Mouse (Mus musculus) adrenal gland, adult 18-20 months (tissue): ENCODE measurements around the gene Chd6. TPM values are rescaled to one million over a fixed set of nuclear protein-coding genes. Genes with fewer than 3 reads are reported as not detected.

Source experiments
- DNase-seq, 2 experiments: peaks; one replicate each; pipeline ENCODE4 v3.0.0; 2021 to 2022; ENCODE audit warnings: low spot score in 2 of 2
- total RNA-seq, 2 experiments: library from RNA; stranded (reverse); gene quantifications; 1 replicate in 1 of 2; 2 replicates in 1 of 2; pipeline ENCODE4 v1.2.3; 2021

Chd6 gene
- total RNA-seq, 2 experiments from 2014 or later = 20.9 to 26.9 TPM

DNA sequence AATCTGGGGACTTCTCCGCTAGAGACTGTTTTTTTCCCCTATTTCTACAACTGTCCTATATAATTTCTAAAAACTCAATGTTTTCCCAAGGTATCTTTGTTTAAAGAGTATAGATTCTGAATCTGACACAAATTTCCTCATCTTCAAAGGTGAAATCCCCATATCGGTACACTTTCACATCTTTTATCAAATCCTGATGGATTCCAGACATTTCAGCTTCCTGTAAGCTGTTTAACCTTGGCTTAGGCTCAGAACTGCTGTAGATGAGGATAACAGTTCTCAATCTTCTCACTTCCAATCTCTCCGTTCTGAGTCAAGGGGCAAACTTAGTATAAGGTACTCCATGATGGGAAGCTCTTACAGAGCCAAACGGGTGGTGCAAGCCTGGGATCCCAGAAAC lies 32.6 kb downstream of the Chd6 start:
- DNase-seq = no peak

DNA sequence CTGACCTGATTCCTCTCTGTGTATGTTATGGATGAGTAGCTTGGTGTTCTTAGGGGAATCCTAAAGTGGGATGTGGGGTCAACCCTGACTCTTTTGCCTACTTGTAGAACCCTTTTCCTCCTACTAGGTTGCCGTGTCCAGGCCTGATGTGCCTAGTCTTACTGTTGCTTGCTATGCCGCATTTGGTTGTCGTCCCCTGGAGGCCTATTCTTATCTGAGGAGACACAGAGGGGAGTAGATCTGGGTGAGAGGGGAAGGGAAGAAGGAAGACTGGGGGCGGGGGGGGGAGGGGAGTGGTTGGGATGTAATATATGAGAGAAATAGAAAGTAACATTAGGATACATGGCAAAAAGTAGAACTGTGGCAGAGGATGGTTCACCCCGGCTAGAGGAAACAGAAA lies 33.3 kb downstream of the Chd6 start:
- no peak for DNase-seq

DNA sequence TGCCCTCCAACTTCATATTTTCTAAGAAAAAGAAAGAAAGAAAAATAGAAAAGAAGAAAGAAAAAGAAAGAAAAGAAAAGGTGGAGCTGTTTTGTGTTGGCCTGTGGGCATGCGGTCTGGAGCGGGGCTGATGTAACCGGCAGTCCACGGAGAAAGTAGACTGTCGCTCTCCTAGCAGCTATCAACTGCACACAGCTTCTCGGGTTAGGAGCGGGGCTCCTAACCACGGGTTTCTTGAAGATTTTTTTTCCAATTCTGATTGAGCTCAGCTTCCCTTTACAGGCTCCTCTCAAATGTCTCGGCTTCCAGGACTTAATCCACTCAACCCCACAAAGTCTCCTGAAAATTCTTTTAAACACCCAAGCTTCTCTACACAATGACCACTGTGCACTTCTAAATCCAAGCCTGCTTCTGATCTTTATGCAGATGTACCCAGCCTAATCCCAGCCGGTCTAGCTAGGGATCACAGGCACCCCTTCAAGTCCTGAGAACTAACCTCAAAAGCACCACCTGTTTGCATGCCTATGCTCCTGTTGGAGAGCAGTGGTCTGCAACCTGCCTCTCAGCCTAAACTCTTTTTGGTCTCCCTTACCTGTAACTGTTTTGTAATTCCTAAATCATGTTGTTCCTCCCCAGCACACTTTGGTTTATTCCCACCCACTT lies 42.6 kb downstream of the Chd6 start:
- DNase-seq = no peak

DNA sequence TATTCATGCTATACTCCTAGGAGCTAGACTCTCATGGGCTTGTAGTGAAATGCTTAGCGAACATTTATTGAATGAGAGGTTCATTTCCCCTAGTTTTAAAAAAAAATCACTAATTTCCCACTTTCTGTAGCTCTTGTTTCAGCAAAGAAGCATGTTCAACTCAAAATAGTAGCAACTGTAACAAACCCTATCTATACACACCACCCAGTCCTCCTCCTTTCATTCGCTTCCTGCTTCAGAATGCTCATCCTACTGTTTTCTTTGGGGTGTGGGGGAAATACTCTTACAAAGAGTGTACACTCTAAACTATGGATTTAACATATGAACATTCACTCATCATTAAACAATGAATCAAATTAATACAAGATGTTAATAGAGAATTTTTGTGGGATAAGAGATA lies 43.3 kb downstream of the Chd6 start:
- no peak for DNase-seq

DNA sequence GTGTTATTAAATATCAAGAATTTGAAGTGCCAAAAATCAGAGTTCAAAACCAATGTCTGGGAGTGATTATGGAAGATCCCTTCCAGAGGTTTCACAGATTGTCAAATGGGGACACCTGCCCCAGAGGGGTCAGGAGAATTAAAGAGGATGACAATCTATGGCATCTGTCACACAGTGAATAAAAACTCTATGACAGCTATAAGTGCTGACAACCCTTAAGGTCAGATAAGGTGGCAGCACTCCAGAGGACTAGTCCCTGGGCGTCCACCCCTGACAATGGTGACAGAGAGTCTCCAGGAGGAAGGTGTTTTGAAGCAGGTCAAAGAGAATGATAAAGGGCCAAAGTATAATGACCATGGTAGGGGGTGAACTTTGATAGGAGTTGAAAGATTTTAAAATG lies 44.0 kb downstream of the Chd6 start:
- no peak for DNase-seq

DNA sequence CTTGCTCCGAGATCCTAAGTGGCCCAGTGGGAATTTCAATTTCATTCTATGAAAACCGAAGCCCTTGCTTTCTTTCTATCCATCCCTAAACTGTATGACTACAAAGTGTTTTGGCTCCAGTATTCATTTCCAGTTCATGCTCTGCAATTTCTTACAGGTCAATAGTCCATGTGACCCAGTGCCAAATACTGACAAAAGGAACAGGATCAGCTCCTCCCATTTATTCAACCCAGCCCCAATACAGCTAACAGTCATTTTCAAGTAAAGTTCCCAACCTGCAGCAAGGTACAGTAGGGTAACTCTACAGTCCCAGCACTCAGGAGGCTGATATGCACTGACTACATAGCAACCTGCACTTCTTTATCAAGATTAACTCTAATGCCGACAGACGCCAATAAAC lies 50.0 kb downstream of the Chd6 start:
- no peak for DNase-seq

DNA sequence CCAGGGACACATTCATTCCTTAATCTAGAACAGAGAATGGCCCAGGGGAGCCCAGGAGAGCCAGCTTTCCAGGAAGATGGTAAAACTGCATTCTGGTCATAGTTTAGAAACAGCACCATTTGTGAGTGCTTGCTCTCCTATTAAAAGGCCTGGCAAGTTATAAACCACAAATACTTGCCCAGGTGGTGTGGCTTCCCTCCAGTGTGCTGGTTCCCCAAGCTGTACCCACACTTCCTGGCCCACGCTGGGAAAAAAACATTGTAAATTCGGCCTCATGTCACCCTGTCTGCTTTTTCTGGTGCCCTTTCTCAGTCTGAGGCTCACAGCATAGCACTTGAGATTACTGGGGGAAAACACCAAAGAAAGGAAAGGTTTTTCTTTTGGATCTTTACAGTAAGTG lies 55.1 kb downstream of the Chd6 start:
- DNase-seq = no peak

DNA sequence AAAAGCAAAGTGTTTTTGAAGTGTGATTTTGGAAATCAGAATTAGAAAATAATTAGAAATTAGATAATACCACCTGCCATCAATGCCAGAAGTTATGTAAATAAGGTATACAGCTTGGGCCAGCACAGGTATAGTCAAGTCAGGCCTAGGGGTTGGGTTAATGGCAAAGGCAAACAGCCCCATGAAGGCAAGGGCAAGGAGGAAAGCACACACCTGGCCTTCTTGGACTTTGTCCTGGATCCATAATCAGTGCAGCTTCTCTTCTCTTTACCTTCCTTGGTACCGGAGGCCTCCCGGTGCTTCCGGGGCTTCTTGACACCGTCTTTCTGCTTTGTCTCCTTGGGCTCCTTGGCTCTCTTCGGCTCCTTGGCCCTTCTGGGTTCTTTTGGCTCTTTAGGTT lies 56.7 kb downstream of the Chd6 start:
- DNase-seq = no peak

DNA sequence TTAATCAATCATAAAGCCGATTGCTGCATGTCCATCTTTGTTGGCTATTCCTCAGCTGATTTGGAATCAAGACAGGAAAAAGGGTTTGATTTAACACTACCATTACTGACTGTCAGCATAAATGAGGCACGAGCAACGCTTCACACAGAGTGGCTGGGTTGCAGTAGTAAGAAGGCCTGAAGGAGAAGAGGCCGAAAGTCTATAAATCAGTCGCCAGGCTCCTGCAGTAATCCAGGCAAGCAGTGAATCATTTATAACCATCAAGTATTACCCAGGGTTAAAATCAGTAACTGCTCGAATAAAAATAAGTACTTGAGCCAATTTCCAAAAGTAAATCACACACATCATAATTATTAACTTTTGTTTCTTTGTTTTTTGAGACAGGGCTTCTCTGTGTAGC lies 59.4 kb downstream of the Chd6 start:
- DNase-seq = no peak

DNA sequence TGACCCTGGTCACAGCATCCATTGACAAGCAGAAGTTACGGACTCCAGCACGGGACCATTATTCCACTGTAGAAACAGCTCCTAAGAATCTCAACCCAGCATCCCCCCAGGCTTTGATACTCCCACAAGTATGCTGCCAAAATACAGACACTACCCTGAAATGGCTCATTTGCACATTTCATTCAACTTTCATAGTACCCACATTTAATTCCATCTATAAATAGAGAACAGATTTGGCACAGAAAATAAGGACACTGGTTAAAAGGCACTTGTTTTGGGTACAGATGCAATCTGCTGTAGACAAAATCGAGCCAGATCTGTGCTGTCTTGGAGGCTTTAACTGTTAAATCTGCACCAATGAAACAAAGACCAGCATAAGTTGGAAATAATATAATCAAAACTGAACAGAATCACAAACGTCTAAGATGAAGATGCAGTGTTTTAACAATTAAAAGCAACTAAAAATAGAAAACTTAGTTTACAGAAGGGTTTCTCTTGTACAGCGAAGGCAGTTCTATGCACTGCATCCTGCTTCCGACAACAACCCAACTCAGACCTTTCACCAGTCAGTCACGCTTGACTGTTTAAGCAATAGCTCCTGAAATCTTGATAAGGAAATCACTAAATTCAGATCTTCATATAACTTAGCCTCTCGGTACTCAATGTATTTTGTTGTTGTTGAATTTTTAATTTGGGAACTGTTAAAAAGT lies 64.2 kb downstream of the Chd6 start:
- DNase-seq = no peak

DNA sequence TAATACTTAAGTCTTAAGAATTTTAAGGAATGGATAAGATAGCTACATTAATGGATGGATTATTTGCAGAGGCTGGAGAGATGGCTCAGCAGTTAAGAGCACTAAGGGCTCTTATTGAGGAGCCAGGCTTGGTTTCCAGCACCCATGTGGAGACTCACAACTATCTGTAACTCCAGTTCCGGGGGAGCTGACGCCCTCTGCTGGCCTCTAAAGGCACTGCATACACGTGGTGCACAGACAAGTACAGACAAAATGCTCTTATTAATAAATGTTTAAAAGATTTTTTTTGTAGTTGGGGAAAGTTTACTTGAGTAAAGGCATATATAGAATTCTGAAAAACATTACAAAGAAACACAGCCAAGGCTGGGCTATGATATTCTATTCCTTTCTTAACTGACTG lies 66.0 kb downstream of the Chd6 start:
- no peak for DNase-seq

DNA sequence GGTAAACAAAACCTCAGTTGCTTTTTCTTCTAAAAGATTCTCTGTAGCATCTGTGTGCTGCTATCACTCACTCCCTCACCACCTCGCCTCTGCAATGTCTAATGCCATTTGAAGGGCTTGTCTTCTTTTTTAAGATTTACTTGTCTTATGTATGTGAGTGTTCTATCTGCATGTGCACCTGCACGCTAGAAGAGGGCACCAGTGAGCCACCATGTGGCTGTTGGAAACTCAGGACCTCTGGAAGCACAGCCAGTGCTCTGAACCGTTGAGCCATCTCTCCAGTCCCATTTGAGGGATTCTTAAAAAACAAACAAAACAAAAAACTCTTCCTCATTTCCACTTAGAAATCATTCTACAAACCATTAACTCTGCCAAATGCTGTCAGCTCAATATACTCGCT lies 68.1 kb downstream of the Chd6 start:
- DNase-seq = no peak

DNA sequence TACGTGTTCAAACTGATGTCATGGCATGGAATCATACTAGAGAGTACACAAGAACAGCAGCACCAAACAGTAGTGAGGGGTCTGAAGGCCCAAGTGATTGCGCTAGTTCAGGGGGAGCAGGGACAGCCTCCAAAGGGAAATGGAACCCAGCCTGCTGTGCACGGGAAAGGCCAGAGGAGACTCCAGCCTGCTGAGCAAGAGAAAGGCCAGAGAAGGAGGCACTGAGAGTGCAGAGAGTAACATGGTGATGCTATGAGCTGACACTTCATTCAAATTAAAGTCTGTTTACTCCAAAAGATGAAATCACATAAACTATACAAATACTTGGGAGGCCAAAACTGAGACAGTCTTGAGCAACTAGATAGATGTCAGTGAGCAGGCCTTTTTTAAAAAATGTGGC lies 71.1 kb downstream of the Chd6 start:
- no peak for DNase-seq

DNA sequence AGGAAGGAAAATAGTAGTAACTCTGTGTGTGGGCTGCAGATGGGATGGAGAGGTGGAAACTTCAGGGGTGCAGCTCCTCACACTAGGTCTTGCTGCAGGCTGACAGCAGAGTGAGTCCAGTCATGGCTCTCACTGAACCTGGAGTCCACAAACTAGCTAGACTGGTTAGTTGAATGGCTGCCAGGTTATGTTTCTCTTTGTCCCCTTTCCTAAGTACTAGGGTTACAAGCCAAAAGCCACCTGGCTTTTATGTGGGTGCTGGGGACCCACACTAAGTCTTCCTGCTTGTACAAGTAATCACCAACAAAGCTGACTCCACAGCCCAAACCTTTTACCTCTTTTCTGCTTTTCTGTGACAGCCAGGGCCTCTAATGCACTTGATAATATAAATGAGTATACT lies 75.7 kb downstream of the Chd6 start:
- DNase-seq = no peak

DNA sequence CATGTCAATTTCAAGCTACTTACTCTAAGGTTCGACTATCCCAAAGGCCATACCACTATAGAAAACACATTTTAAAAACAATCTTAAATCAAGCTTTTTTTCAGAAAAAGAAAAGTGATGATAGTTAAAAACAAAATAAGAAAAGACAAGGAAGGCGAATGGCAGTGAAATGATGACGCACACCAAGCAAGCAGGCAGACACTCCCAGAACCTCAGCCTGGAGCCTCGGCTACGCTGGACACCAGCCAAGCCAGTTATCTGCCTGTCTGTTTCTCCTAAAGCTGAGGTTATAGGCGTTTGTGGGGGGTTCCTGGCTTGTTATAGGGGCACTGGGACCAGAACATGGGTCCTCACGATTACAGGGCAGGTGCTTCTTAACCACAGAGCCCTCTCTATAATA lies 76.5 kb downstream of the Chd6 start:
- DNase-seq = peak; percentile 21 to 27

DNA sequence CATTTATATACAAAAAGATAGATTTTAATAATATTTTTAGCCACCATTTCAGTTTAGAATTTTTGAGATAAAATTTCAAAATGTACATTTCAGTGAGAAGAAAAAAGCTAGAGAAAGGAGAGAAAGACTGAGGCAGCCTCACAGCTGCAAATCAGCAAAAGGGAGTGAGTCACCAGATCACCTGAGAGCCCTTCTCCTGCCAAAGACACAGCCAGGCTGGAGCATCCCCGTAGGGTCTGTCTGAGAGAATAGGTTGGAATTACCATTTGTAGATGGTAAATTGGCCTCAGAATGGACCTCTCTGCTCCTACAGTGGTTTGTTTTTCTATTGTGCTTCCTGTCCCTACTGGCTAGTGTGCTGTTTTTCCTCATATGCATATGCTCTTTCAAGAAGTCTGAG lies 84.3 kb downstream of the Chd6 start:
- no peak for DNase-seq

DNA sequence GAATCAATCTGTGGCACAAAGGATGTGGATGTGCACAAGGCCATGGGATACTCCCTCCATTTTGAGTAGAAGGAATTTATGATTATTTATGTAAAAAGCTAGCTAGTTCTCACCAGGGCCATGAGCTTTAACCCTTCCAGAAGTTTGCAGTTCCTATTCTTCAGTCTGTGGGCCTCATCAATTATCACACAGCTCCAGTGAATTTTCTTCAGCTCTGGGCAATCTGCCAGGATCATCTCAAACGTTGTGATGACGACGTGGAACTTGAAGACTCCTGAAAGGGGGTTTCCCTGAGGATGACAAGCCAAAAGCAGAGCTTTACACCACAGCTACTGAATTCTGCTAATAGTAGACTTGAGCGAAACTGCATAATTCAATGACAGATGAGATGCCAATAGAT lies 91.0 kb downstream of the Chd6 start:
- DNase-seq = no peak

DNA sequence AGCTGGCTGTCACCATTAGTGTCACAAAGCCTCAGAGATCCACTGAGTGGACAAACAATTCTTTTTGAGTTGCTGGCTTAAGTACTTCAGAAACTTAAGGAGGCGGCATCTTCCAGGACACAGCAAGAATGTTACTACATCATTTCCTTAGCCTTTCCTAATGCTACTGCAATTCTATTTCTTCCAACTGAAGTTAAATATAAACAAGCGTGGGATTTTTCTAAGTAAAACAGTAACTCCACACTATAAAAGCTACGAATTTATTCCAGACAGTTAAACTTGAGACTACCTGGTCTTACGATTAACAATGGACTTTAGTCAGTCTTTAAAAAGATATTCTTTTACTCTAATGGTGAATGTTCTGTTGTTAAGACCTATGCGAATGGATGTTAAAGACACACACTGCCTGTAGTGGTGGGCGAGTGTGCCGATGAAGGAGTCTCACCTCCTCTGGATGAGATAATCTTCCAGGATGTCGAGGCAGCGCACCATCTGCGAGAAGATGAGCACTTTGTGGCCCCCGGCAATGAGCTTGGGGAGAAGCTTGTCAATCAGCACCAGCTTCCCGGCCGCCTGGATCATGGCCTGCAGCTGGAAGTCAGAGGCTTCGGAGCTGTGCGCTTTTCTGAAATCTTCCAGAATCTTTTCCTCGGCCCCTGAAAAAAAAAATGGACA lies 96.2 kb downstream of the Chd6 start:
- no peak for DNase-seq

DNA sequence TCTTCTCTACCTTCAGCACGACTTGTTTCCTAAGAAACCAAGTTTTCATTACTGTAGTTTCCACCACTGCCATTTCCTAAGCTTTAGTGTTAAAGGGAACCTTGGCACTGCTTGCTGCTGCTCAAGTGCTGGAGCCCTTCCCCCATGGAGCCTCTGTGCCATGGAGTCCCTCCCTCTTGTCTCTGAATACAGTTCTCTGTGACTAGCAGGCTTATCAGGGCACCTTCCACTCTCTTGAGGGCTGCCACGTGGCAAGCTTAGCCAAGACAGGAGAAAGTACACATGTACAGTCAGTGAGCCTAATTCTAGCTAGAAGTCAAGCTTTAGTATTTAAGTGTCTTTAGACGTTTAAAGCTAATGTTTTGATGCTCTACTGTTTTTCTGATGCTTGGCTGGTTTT lies 104.5 kb downstream of the Chd6 start:
- no peak for DNase-seq

DNA sequence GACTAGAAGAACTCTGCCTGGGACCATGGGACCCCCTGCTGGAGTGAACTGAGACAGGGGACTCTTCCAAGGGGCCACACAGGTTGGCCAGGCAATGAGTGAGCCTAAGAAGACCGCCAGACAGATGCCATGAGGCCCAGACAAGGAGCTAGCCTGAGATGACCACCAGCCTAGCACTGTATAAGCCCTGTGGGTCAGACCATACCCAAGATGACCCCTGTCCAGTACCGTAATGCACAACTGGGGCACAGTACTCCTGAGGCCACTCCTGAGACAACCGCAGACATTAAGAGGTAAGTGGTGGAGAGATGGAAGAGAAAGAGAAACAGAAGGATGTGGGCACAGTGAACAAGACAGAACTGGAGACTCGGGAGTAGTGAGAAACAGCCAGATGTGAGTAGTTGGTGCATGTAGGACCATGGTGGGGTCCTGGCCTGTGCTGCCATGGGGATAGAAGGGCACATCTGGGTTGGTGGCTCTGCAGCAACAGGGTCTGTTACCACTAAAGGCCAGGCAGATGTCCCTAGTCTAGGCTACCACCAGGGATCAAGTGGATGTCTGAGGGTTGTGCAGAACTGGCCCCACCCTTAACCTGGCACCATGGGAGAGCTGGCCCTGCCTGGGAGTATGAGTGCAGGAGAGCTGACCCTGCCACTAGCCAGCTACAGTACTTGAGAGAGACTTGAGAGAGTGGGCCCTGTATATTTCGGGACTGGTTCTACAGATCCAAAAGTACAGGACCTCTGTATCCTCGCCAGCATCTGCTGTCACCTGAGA lies 111.7 kb downstream of the Chd6 start:
- no peak for DNase-seq

DNA sequence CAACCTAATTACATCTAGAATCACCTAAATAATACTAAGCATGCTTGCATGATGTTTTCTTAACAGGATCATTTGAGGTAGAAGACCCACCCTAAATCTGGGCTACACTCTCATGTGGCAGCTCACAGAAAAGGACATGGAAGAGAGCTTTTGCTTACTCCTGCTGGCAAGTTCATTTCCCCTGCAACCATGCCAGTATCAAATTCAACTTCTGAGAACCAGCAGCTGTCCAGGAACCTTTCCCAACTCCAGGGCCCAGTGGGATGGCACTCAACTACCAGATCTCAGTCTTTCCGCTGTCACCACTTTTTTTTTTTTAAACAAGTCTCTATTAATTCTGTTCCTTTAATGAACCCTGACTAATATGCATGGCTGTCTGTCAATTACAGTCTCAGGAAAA lies 114.7 kb downstream of the Chd6 start:
- DNase-seq = no peak

DNA sequence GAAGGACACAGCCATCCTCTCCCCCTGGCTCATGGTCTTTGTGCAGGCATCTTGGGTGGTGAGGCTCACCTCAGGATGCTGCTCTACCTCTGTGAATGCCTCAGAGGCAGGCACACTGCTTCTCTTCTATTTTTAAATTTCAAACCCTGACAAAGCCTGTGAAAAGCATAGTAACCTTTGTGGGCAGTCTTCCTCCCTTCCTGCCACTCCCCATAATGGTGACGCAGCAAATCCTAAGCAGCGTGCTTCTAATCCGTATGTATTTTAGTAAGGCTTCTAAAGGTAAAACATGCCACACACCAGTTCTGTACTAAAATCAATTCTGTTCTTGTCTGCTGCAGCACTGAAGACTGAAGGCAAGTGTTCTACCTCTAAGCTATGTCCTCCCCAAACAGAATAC lies 116.4 kb downstream of the Chd6 start:
- DNase-seq = no peak
